In the genomic region with DNA sequence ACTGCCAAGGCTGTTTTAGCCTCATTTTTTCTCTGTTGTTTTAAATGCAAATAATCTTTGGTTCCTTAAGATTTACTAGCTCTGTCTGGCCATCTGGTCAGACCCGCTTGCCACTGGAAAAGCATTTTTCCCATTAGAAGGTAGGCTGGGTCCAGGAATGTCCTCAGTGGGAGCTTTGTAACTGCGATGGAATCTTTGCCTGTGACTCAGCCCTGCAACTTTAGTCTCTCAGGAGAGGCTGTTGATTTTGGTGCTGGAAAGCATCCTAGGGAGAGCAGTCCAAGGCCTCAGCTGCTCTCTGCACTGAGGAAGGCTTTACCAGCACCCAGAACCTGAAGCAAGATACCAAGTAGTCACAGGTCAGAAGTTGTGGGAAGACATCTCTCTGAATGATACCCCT, we compare ENCODE assay signal across 20 mouse cellular contexts.
A peak's percentile ranks its signal among the peaks of the same experiment; 100 is the strongest.
DNase-seq lines count a peak whose midpoint lies in the region; ATAC-seq and TF ChIP-seq lines count a peak whose summit lies in the region.
"Had no signal": no experiment of that assay in that cellular context is flagged by ENCODE, and none has a peak within 500 bp of the region (broad histone marks: within the 10 kb centered on the region; RNA-seq: fewer than 3 reads in every experiment).

No protein-coding gene starts in this region.

- no peaks in the 10 kb centered on the region for H3K36me3 ChIP-seq in hindbrain, embryonic 13.5 days
- H3K36me3 ChIP-seq: embryonic facial prominence, embryonic 13.5 days; forebrain, embryonic 10.5 days; heart, embryonic 13.5 days; hindbrain, embryonic 12.5 days; limb, embryonic 12.5 days; midbrain, embryonic 15.5 days had no signal

- no peak for TF ChIP-seq CTCF in gastrocnemius, adult 2 months (IDR thresholded peaks at IDR 0.05)

- no peaks in the 10 kb centered on the region; the same call in 1 of the 2 replicates for H3K9me3 ChIP-seq in hindbrain, embryonic 13.5 days
- H3K9me3 ChIP-seq: embryonic facial prominence, embryonic 13.5 days; forebrain, embryonic 10.5 days; hindbrain, embryonic 12.5 days; limb, embryonic 12.5 days; midbrain, embryonic 15.5 days had no signal

- intact Hi-C loops in gastrocnemius, adult 2 months (cut with DNase I) = no loop called here
- intact Hi-C loops in heart, postnatal 14 days (cut with DNase I) = no loop called here

- H3K27me3 ChIP-seq in hindbrain, embryonic 13.5 days = no peaks in the 10 kb centered on the region
- H3K27me3 ChIP-seq: CH12.LX; embryonic facial prominence, embryonic 13.5 days; heart, embryonic 13.5 days; hindbrain, embryonic 12.5 days; limb, embryonic 12.5 days; midbrain, embryonic 15.5 days had no signal

- no peak overlapping the region for H3K4me3 ChIP-seq in gastrocnemius, adult 2 months
- no peak overlapping the region for H3K4me3 ChIP-seq in hindbrain, embryonic 13.5 days
- H3K4me3 ChIP-seq: embryonic facial prominence, embryonic 13.5 days; forebrain, embryonic 10.5 days; heart, embryonic 13.5 days; hindbrain, embryonic 12.5 days; layer of hippocampus, adult 2 months; limb, embryonic 12.5 days; midbrain, embryonic 15.5 days had no signal

- peak; percentile 68 for DNase-seq in 3134 (ENCODE audit: extremely low read depth, insufficient read length, low spot score)
- DNase-seq in 3T3-L1 (ENCODE audit: low read depth, low spot score) = peak; percentile 91
- peak; percentile 61 for DNase-seq in gastrocnemius, adult 2 months
- peak; percentile 23 to 41 for DNase-seq in heart, postnatal 14 days
- no peak for DNase-seq in frontal cortex, postnatal 36 days (ENCODE audit: low spot score in 2 of 2)
- DNase-seq in kidney, adult 11 months = no peak
- DNase-seq: adrenal gland, postnatal 25 days; cerebellum, adult 8-10 months; right cerebral cortex, adult 18-20 months had no signal

- no peaks in the 10 kb centered on the region for H3K4me1 ChIP-seq in hindbrain, embryonic 13.5 days (replicated peaks)
- H3K4me1 ChIP-seq: embryonic facial prominence, embryonic 13.5 days; forebrain, embryonic 10.5 days; heart, embryonic 13.5 days; hindbrain, embryonic 12.5 days; limb, embryonic 12.5 days; midbrain, embryonic 15.5 days had no signal

- peak overlapping the region; percentile 79 for H3K27ac ChIP-seq in gastrocnemius, adult 2 months
- no peak overlapping the region for H3K27ac ChIP-seq in hindbrain, embryonic 13.5 days
- H3K27ac ChIP-seq: embryonic facial prominence, embryonic 13.5 days; forebrain, embryonic 10.5 days; heart, embryonic 13.5 days; hindbrain, embryonic 12.5 days; layer of hippocampus, adult 2 months; limb, embryonic 12.5 days; liver, embryonic 14.5 days; midbrain, embryonic 15.5 days had no signal

- H3K9ac ChIP-seq in hindbrain, embryonic 13.5 days = no peak overlapping the region
- H3K9ac ChIP-seq: embryonic facial prominence, embryonic 13.5 days; heart, embryonic 13.5 days; hindbrain, embryonic 12.5 days; limb, embryonic 12.5 days; liver, embryonic 14.5 days; midbrain, embryonic 15.5 days had no signal

- 87% methylated on average over 2 of the region's 2 CpGs for WGBS in hindbrain, embryonic 13.5 days

- no peak overlapping the region for H3K4me2 ChIP-seq in hindbrain, embryonic 13.5 days
- H3K4me2 ChIP-seq: embryonic facial prominence, embryonic 13.5 days; heart, embryonic 13.5 days; hindbrain, embryonic 12.5 days; limb, embryonic 12.5 days; midbrain, embryonic 15.5 days had no signal

- no peak for ATAC-seq in hindbrain, embryonic 13.5 days (ENCODE audit: low FRiP score)
- ATAC-seq: lung, postnatal 0 days; midbrain, embryonic 15.5 days had no signal

Comparison
In these comparisons a context has a peak if more than half of its experiments do, and no peak if none do; other contexts are left out.
1. DNase-seq: peak in 3134 (single experiment), 3T3-L1 (single experiment), gastrocnemius, adult 2 months (single experiment) and heart, postnatal 14 days (2 of 2); none in frontal cortex, postnatal 36 days (0 of 2) and kidney, adult 11 months (single experiment).